Mouse (Mus musculus): ENCODE data around the gene Acly. TPM values are rescaled to one million over a fixed set of nuclear protein-coding genes. Genes with fewer than 3 reads are reported as not detected.

Gene Acly
- polyA plus RNA-seq, 1 experiment = 232 TPM

- Histone ChIP-seq H3K9me3 (replicated peaks; ENCODE audit: control insufficient read depth, insufficient read depth, low read length, poor library complexity, severe bottlenecking) (no peaks in the 10 kb centered on the region), H3K4me3 (ENCODE audit: low read depth, low read length) (no peak overlapping the region), H3K4me1 (ENCODE audit: control insufficient read depth, insufficient read depth, low read length) (no peaks in the 10 kb centered on the region), H3K27me3 (ENCODE audit: control insufficient read depth, insufficient read depth, low read length, poor library complexity, severe bottlenecking) (no peaks in the 10 kb centered on the region), H3K36me3 (ENCODE audit: control insufficient read depth, insufficient read depth, low read length, poor library complexity, severe bottlenecking) (no peaks in the 10 kb centered on the region), H3K9ac (ENCODE audit: low read depth, poor library complexity, severe bottlenecking) (no peak overlapping the region), H3K27ac (ENCODE audit: insufficient read depth, low read length) (no peak overlapping the region)
- TF ChIP-seq CTCF (IDR thresholded peaks at IDR 0.05; ENCODE audit: low read depth, low read length) (no peak), POLR2A (IDR thresholded peaks at IDR 0.05; ENCODE audit: insufficient read depth, low read length) (no peak), EP300 (IDR thresholded peaks at IDR 0.05; ENCODE audit: insufficient read depth, low read depth, low read length) (no peak)
Observed at GRCm38 (mm10) chr11:100571202-100571567, 43.4 kb upstream of the Acly start.

GRCm38 (mm10) chr11:100570430-100571201 lies 42.8 kb upstream of the Acly start:
- no peak overlapping the region for H3K4me3 ChIP-seq (ENCODE audit: low read depth, low read length)

GRCm38 (mm10) chr11:100569789-100570188 lies 42.0 kb upstream of the Acly start:
- Histone ChIP-seq H3K36me3 (ENCODE audit: control insufficient read depth, insufficient read depth, low read length, poor library complexity, severe bottlenecking) (no peaks in the 10 kb centered on the region), H3K4me1 (ENCODE audit: control insufficient read depth, insufficient read depth, low read length) (no peaks in the 10 kb centered on the region), H3K27me3 (ENCODE audit: control insufficient read depth, insufficient read depth, low read length, poor library complexity, severe bottlenecking) (no peaks in the 10 kb centered on the region), H3K9ac (ENCODE audit: low read depth, poor library complexity, severe bottlenecking) (no peak overlapping the region), H3K27ac (ENCODE audit: insufficient read depth, low read length) (no peak overlapping the region), H3K4me3 (ENCODE audit: low read depth, low read length) (no peak overlapping the region), H3K9me3 (replicated peaks; ENCODE audit: control insufficient read depth, insufficient read depth, low read length, poor library complexity, severe bottlenecking) (no peaks in the 10 kb centered on the region)
- TF ChIP-seq POLR2A (IDR thresholded peaks at IDR 0.05; ENCODE audit: insufficient read depth, low read length) = no peak
- TF ChIP-seq CTCF (IDR thresholded peaks at IDR 0.05; ENCODE audit: low read depth, low read length) = no peak
- TF ChIP-seq EP300 (IDR thresholded peaks at IDR 0.05; ENCODE audit: insufficient read depth, low read depth, low read length) = no peak

More at GRCm38 (mm10) chr11:100570430-100571201, 42.8 kb upstream of the Acly start:
- H3K27ac ChIP-seq (ENCODE audit: insufficient read depth, low read length) = no peak overlapping the region
- TF ChIP-seq POLR2A (IDR thresholded peaks at IDR 0.05; ENCODE audit: insufficient read depth, low read length) (no peak), CTCF (IDR thresholded peaks at IDR 0.05; ENCODE audit: low read depth, low read length) (peak; percentile 77)
- no peaks in the 10 kb centered on the region for H3K4me1 ChIP-seq (ENCODE audit: control insufficient read depth, insufficient read depth, low read length)
- H3K36me3 ChIP-seq (ENCODE audit: control insufficient read depth, insufficient read depth, low read length, poor library complexity, severe bottlenecking) = no peaks in the 10 kb centered on the region
- H3K9ac ChIP-seq (ENCODE audit: low read depth, poor library complexity, severe bottlenecking) = no peak overlapping the region
- no peaks in the 10 kb centered on the region for H3K9me3 ChIP-seq (replicated peaks; ENCODE audit: control insufficient read depth, insufficient read depth, low read length, poor library complexity, severe bottlenecking)
- H3K27me3 ChIP-seq (ENCODE audit: control insufficient read depth, insufficient read depth, low read length, poor library complexity, severe bottlenecking) = no peaks in the 10 kb centered on the region

- H3K9me3 ChIP-seq (replicated peaks; ENCODE audit: control insufficient read depth, insufficient read depth, low read length, poor library complexity, severe bottlenecking) = no peaks in the 10 kb centered on the region
Observed at GRCm38 (mm10) chr11:100568692-100569091, 40.9 kb upstream of the Acly start.

DNA sequence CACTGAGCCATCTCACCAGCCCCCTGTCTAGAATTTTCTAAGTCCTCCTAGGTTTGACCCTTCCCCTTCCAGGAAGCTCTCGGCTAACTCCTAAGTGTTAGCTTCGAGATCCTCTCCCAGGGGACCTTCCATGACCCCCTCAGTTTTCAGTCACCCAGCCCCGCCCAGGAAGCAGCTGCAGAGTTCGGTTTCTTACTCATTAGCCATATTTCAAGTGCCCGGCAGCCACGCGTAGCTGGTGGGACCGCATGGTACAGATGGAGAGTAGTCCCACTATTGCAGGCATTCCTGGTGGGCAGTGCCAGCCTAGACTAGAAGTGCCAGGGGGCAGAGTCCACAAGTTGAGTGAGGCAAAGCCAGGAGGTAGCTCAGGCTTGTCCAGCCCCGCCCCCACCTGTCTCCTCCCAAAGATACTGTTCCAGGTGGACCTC lies 40.0 kb upstream of the Acly start:
- Histone ChIP-seq H3K4me3 (ENCODE audit: low read depth, low read length) (no peak overlapping the region), H3K4me1 (ENCODE audit: control insufficient read depth, insufficient read depth, low read length) (no peaks in the 10 kb centered on the region), H3K27ac (ENCODE audit: insufficient read depth, low read length) (no peak overlapping the region), H3K36me3 (ENCODE audit: control insufficient read depth, insufficient read depth, low read length, poor library complexity, severe bottlenecking) (no peaks in the 10 kb centered on the region), H3K9me3 (replicated peaks; ENCODE audit: control insufficient read depth, insufficient read depth, low read length, poor library complexity, severe bottlenecking) (no peaks in the 10 kb centered on the region), H3K27me3 (ENCODE audit: control insufficient read depth, insufficient read depth, low read length, poor library complexity, severe bottlenecking) (no peaks in the 10 kb centered on the region), H3K9ac (ENCODE audit: low read depth, poor library complexity, severe bottlenecking) (no peak overlapping the region)
- TF ChIP-seq POLR2A (IDR thresholded peaks at IDR 0.05; ENCODE audit: insufficient read depth, low read length) = no peak

More at GRCm38 (mm10) chr11:100568692-100569091, 40.9 kb upstream of the Acly start:
- Histone ChIP-seq H3K4me1 (ENCODE audit: control insufficient read depth, insufficient read depth, low read length) (no peaks in the 10 kb centered on the region), H3K27me3 (ENCODE audit: control insufficient read depth, insufficient read depth, low read length, poor library complexity, severe bottlenecking) (no peaks in the 10 kb centered on the region), H3K4me3 (ENCODE audit: low read depth, low read length) (no peak overlapping the region), H3K36me3 (ENCODE audit: control insufficient read depth, insufficient read depth, low read length, poor library complexity, severe bottlenecking) (no peaks in the 10 kb centered on the region), H3K27ac (ENCODE audit: insufficient read depth, low read length) (no peak overlapping the region), H3K9ac (ENCODE audit: low read depth, poor library complexity, severe bottlenecking) (no peak overlapping the region)
- TF ChIP-seq CTCF (IDR thresholded peaks at IDR 0.05; ENCODE audit: low read depth, low read length) (no peak), POLR2A (IDR thresholded peaks at IDR 0.05; ENCODE audit: insufficient read depth, low read length) (no peak), EP300 (IDR thresholded peaks at IDR 0.05; ENCODE audit: insufficient read depth, low read depth, low read length) (no peak)

- H3K27ac ChIP-seq (ENCODE audit: insufficient read depth, low read length) = no peak overlapping the region
- H3K9ac ChIP-seq (ENCODE audit: low read depth, poor library complexity, severe bottlenecking) = no peak overlapping the region
- H3K36me3 ChIP-seq (ENCODE audit: control insufficient read depth, insufficient read depth, low read length, poor library complexity, severe bottlenecking) = no peaks in the 10 kb centered on the region
- no peaks in the 10 kb centered on the region for H3K4me1 ChIP-seq (ENCODE audit: control insufficient read depth, insufficient read depth, low read length)
- TF ChIP-seq POLR2A (IDR thresholded peaks at IDR 0.05; ENCODE audit: insufficient read depth, low read length) (no peak), CTCF (IDR thresholded peaks at IDR 0.05; ENCODE audit: low read depth, low read length) (no peak), EP300 (IDR thresholded peaks at IDR 0.05; ENCODE audit: insufficient read depth, low read depth, low read length) (no peak)
- no peak overlapping the region for H3K4me3 ChIP-seq (ENCODE audit: low read depth, low read length)
- no peaks in the 10 kb centered on the region for H3K9me3 ChIP-seq (replicated peaks; ENCODE audit: control insufficient read depth, insufficient read depth, low read length, poor library complexity, severe bottlenecking)
- H3K27me3 ChIP-seq (ENCODE audit: control insufficient read depth, insufficient read depth, low read length, poor library complexity, severe bottlenecking) = no peaks in the 10 kb centered on the region
Observed at GRCm38 (mm10) chr11:100567229-100567628, 39.4 kb upstream of the Acly start.
